Mouse (Mus musculus) testis, postnatal 14 days (tissue): ENCODE results near the gene Mid1.

Experiments used
- DNase-seq: peaks from one replicate; pipeline ENCODE4 v3.0.0; 2021; ENCODE audit warnings: low spot score

Gene Mid1

DNA sequence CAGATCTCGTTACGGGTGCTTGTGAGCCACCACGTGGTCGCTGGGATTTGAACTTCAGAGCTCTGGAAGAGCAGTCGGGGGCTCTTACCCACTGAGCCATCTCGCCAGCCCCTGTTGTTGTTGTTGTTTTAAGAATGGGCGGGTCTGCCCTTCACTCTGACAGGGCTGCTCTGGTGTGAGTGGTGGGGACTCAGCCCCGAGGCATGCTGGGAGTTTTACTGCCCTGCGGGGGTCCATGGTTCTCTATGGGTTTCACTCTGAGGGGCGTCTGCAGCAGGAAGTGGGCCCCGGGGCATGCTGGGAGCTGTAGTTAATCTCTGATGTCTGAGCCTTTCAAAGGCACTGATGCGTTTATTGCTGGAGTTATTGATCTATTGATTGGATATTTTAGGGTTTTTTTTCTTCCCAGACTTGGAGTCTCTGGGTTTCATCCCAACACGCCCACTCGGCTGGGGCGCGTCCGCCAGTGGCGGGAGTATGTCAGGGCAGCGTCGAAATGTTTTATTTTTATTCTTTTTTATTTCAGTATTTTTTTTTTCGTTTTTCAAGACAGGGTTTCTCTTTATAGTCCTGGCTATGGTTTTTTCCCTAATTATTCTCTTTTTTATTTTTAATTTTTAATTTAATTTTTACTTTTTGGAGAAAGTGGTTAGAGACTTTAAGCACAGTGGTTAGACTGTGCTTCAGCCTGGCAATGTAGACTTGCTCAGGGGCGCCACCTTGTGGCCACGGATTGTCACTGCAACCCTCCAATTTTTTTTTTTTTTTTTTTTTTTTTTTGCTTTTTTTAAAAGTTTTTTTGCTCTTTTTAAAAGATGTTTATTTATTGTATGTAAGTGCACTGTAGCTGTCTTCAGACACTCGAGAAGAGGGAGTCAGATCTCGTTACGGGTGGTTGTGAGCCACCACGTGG, 332.6 kb downstream of the Mid1 start:
- DNase-seq: peak; percentile 86

DNA sequence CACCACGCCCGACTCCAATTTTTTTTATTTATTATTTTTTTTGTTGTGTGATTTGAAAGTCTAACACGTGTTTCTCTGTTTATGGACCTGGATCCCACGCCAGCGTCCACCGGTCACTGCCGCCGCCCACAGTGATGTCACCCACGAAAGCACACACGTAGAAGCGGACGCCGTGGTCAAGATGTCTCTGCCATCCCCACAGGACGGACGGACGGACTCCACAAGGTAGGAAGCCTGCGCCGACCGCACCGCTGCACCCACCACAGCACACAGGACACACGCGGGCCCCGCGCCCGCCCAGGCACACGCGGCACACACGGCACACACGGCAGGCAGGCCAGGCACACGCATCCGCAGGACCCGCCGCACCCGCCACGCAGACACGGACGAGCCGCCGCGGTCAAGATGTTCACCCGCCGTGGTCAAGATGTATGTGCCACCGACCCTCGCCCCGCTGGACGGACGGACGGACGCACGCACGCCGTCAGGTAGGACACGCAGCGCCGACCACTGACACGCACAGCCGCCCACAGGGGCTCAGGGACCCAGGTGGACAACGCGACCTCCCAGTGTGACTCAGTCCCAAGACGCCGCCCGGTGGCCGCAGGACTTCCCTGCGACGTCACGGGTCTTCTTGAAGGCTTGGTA, 333.7 kb downstream of the Mid1 start:
- peak; percentile 83 for DNase-seq

GRCm38 (mm10) chrX:170019219-170019953, 334.4 kb downstream of the Mid1 start:
- peak; percentile 80 for DNase-seq

GRCm38 (mm10) chrX:170019954-170020689, 335.1 kb downstream of the Mid1 start:
- DNase-seq: peak; percentile 88

GRCm38 (mm10) chrX:170020690-170021050, 335.7 kb downstream of the Mid1 start:
- peak; percentile 73 for DNase-seq

- DNase-seq: peak; percentile 66
Measured at GRCm38 (mm10) chrX:170021205-170021604, 336.2 kb downstream of the Mid1 start.

- peak; percentile 57 for DNase-seq
Measured at GRCm38 (mm10) chrX:170021750-170022461, 336.9 kb downstream of the Mid1 start.
